Mouse (Mus musculus) forebrain, embryonic 15.5 days (tissue): ENCODE measurements at regions not wholly inside any gene's neighbourhood (a gene's known extent, or its start where the extent isn't known, plus 50 kb on each side); places are given as distances from the start of the nearest gene placed in this dataset.

ENCODE experiments used
- ATAC-seq: fragments of 200-750 bp; cut with Nextera tagmentation; replicated peaks from 2 replicates; pipeline ENCODE4 v1.8.0; 2017; ENCODE audit warnings: mild to moderate bottlenecking, moderate TSS enrichment, moderate library complexity
- H3K27ac ChIP-seq: fragments of 300-500 bp; sonication (generic); replicated peaks from 2 replicates; pipeline ENCODE4 v1.5.1; 2015; ENCODE audit warnings: mild to moderate bottlenecking, inconsistent platforms
- H3K27me3 ChIP-seq: fragments of 300-500 bp; sonication (generic); 2 replicates; pipeline ENCODE4 v1.6.1; 2015; ENCODE audit warnings: inconsistent platforms
- H3K36me3 ChIP-seq: fragments of 300-500 bp; sonication (generic); 2 replicates; pipeline ENCODE4 v1.6.1; 2015; ENCODE audit warnings: mild to moderate bottlenecking, inconsistent platforms
- H3K4me1 ChIP-seq: fragments of 300-500 bp; sonication (generic); 2 replicates; pipeline ENCODE4 v1.6.1; 2015; ENCODE audit warnings: inconsistent platforms
- H3K4me2 ChIP-seq: fragments of 300-500 bp; sonication (generic); replicated peaks from 2 replicates; pipeline ENCODE4 v1.6.1; 2015; ENCODE audit warnings: mild to moderate bottlenecking, inconsistent platforms
- H3K4me3 ChIP-seq: fragments of 300-500 bp; sonication (generic); 2 replicates; pipeline ENCODE4 v1.5.1; 2015; ENCODE audit warnings: mild to moderate bottlenecking, inconsistent platforms
- H3K9ac ChIP-seq: fragments of 300-500 bp; sonication (generic); replicated peaks from 2 replicates; pipeline ENCODE4 v1.6.1; 2015; ENCODE audit warnings: mild to moderate bottlenecking, inconsistent platforms
- H3K9me3 ChIP-seq: fragments of 300-500 bp; sonication (generic); 2 replicates; pipeline ENCODE4 v1.6.1; 2016; ENCODE audit warnings: inconsistent platforms
- WGBS: fragments of 180-500 bp; shearing (Covaris S2); methylation state at CpG from one replicate; pipeline ENCODE4 v1.1.7; 2015; ENCODE audit warnings: mixed read lengths; 5-methylcytosine and 5-hydroxymethylcytosine counted together

GRCm38 (mm10) chr16:78153899-78154605, 147.2 kb upstream of the Cxadr start:
- Histone ChIP-seq H3K4me2 (no peak overlapping the region), H3K27ac (no peak overlapping the region), H3K4me1 (peaks cover 9% of the 10 kb centered on the region; the same call in 1 of the 2 replicates), H3K9me3 (no peaks in the 10 kb centered on the region), H3K4me3 (no peak overlapping the region), H3K27me3 (no peaks in the 10 kb centered on the region), H3K9ac (no peak overlapping the region), H3K36me3 (no peaks in the 10 kb centered on the region)
- 84% methylated on average over 2 of the region's 2 CpGs for WGBS
- no peak for ATAC-seq

GRCm38 (mm10) chr16:78144146-78144545, 157.1 kb upstream of the Cxadr start:
- Histone ChIP-seq H3K9ac (no peak overlapping the region), H3K4me1 (no peaks in the 10 kb centered on the region), H3K27ac (no peak overlapping the region), H3K36me3 (no peaks in the 10 kb centered on the region), H3K4me2 (no peak overlapping the region), H3K9me3 (no peaks in the 10 kb centered on the region), H3K4me3 (no peak overlapping the region), H3K27me3 (no peaks in the 10 kb centered on the region)
- 63% methylated on average over 1 of the region's 1 CpGs for WGBS
- no peak for ATAC-seq

GRCm38 (mm10) chr16:78135501-78135900, 165.8 kb upstream of the Cxadr start:
- Histone ChIP-seq H3K27ac (no peak overlapping the region), H3K4me1 (no peaks in the 10 kb centered on the region), H3K4me2 (no peak overlapping the region), H3K9ac (no peak overlapping the region), H3K36me3 (no peaks in the 10 kb centered on the region), H3K27me3 (no peaks in the 10 kb centered on the region), H3K4me3 (no peak overlapping the region), H3K9me3 (no peaks in the 10 kb centered on the region)
- WGBS: 60% methylated on average over 5 of the region's 5 CpGs
- no peak for ATAC-seq

DNA sequence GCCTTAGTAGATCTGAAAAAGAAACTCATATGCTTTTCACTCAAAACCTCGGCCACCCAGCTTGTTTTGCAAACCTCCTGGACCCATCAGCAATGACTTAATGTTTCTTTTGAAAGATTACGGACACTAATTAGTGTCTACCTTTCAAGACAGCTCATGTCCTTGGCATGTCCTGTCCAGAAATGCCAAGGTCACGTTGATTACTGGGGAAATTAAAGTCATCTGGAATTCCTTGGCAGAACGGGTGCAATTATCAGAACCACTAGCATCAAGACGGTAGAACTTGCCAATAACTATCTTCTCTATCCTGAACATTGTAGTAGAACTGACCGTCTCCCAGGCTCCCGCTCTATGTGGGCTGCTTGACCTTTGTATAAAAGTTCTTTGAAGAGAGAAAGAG, 166.8 kb upstream of the Cxadr start:
- no peak for ATAC-seq
- no peak overlapping the region for H3K27ac ChIP-seq
- no peaks in the 10 kb centered on the region for H3K4me1 ChIP-seq
- H3K9me3 ChIP-seq: no peaks in the 10 kb centered on the region
- H3K4me2 ChIP-seq: no peak overlapping the region
- WGBS: 84% methylated on average over 7 of the region's 7 CpGs
- no peaks in the 10 kb centered on the region for H3K27me3 ChIP-seq
- H3K4me3 ChIP-seq: no peak overlapping the region
- no peak overlapping the region for H3K9ac ChIP-seq
- no peaks in the 10 kb centered on the region for H3K36me3 ChIP-seq

GRCm38 (mm10) chr16:78121668-78122067, 179.6 kb upstream of the Cxadr start:
- 60% methylated on average over 1 of the region's 1 CpGs for whole genome bisulfite sequencing
- Histone ChIP-seq H3K27ac (no peak overlapping the region), H3K4me2 (no peak overlapping the region), H3K9me3 (no peaks in the 10 kb centered on the region), H3K4me3 (no peak overlapping the region), H3K4me1 (no peaks in the 10 kb centered on the region), H3K36me3 (no peaks in the 10 kb centered on the region), H3K27me3 (no peaks in the 10 kb centered on the region), H3K9ac (no peak overlapping the region)
- no peak for ATAC-seq

DNA sequence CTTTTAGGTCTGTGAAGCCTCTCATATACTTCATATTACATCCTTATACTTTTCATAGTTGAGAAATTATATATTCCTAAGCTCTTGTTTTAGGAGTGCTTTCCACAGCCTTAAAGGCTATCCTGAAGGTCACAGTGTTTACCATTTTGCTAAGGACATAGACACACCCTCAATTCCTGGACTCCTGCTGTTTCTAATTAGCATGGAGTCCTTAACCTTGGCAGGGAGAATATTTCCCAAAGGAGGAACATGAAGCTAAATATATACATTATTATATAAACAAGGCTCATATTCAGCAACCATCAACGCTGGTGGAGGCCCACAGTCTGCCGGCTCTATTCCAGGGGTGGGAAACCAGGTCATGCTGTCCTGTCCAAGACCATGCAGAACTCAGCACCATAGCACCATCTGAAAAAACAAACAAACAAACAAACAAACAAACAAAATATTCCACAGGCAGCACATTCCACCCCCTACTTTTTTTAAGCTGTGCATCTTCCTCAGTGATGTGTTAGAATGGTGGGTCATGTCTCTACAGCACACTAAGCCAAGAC, 180.9 kb upstream of the Cxadr start:
- WGBS: 90% methylated on average over 2 of the region's 2 CpGs
- Histone ChIP-seq H3K4me3 (no peak overlapping the region), H3K4me1 (no peaks in the 10 kb centered on the region), H3K27me3 (no peaks in the 10 kb centered on the region), H3K27ac (no peak overlapping the region), H3K36me3 (no peaks in the 10 kb centered on the region), H3K9me3 (no peaks in the 10 kb centered on the region), H3K4me2 (no peak overlapping the region), H3K9ac (no peak overlapping the region)
- no peak for ATAC-seq

GRCm38 (mm10) chr16:78104246-78104645, 197.0 kb upstream of the Cxadr start:
- ATAC-seq: no peak
- Histone ChIP-seq H3K27ac (no peak overlapping the region), H3K9me3 (no peaks in the 10 kb centered on the region), H3K4me2 (no peak overlapping the region), H3K36me3 (no peaks in the 10 kb centered on the region), H3K4me1 (peaks cover 13% of the 10 kb centered on the region; the same call in 1 of the 2 replicates), H3K4me3 (no peak overlapping the region), H3K27me3 (no peaks in the 10 kb centered on the region), H3K9ac (no peak overlapping the region)

GRCm38 (mm10) chr16:78101415-78102326, 199.6 kb upstream of the Cxadr start:
- 9% methylated on average over 14 of the region's 14 CpGs for WGBS
- Histone ChIP-seq H3K4me1 (peaks cover 24% of the 10 kb centered on the region), H3K4me3 (no peak overlapping the region), H3K4me2 (peak overlapping the region; percentile 16), H3K9me3 (no peaks in the 10 kb centered on the region), H3K9ac (no peak overlapping the region), H3K27ac (peak overlapping the region; percentile 67), H3K36me3 (no peaks in the 10 kb centered on the region), H3K27me3 (no peaks in the 10 kb centered on the region)
- peak; percentile 84 for ATAC-seq

- Histone ChIP-seq H3K4me1 (peaks cover 24% of the 10 kb centered on the region), H3K27me3 (no peaks in the 10 kb centered on the region), H3K9me3 (no peaks in the 10 kb centered on the region), H3K4me3 (no peak overlapping the region), H3K36me3 (no peaks in the 10 kb centered on the region), H3K27ac (no peak overlapping the region), H3K4me2 (no peak overlapping the region), H3K9ac (no peak overlapping the region)
- WGBS: 93% methylated on average over 2 of the region's 2 CpGs
- no peak for ATAC-seq
Measured at GRCm38 (mm10) chr16:78099842-78100241, 201.4 kb upstream of the Cxadr start.

DNA sequence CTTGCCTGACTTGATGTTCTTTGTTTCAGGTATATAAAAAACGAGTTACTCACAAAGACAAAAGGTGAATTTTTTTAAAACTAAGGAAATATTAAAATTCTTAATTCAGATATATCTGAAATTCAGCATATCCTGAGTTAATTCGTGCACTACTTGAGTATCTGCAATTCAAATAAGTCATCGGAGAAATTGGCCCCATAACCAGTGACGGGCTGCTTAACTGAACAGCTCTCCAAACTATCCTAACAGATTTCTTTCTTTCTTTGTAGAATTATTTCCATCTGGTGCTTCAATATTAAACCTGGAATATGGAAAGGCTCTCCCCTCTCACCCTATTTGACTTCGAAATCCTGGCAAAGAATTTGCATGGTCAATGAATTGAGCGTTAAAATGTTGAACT, 202.2 kb upstream of the Cxadr start:
- Histone ChIP-seq H3K4me1 (peaks cover 24% of the 10 kb centered on the region), H3K9ac (no peak overlapping the region), H3K9me3 (no peaks in the 10 kb centered on the region), H3K27ac (peak overlapping the region; percentile 77), H3K4me2 (no peak overlapping the region), H3K27me3 (no peaks in the 10 kb centered on the region), H3K4me3 (no peak overlapping the region), H3K36me3 (no peaks in the 10 kb centered on the region)
- WGBS: 37% methylated on average over 6 of the region's 6 CpGs
- ATAC-seq: no peak

DNA sequence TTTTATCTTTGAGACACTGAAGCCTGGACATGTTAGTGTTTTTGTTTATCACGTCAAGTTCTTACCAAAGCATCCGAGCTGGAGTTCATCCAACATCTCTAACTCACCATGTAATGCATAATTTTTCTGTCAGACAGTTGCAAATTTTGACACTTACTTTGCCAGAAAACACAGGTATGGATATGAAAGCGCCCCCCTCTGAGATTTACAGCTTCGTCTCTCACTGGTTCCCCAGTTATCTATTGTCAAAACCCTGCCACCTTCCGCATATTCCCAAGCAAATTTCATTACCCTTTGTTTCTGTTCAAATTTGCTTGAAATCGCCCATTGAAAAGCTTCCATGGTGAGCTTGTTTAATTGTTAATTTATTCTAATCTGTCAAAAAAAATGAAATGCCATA, 202.7 kb upstream of the Cxadr start:
- no peak overlapping the region for H3K4me2 ChIP-seq

DNA sequence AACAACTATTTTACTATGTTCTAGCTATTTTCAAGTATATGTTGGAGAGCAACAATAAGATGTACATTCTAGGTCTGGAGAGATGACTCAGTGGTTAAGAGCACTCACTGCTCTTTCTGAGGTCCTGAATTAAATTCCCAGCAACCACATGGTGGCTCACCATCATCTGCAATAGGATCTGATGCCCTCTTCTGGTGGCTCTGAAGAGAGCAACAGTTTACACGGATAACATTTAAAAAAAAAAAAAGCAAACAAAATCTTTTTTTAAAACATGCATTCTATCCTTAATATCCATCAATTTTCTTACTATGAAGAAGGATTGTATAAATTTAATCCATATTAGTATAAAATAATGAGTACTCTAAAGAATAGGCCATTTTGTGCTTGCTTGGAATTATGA, 204.7 kb upstream of the Cxadr start:
- H3K27me3 ChIP-seq: no peaks in the 10 kb centered on the region
- peaks cover 18% of the 10 kb centered on the region for H3K4me1 ChIP-seq
- no peak overlapping the region for H3K27ac ChIP-seq
- WGBS: 67% methylated on average over 1 of the region's 1 CpGs
- no peaks in the 10 kb centered on the region for H3K36me3 ChIP-seq
- H3K9me3 ChIP-seq: no peaks in the 10 kb centered on the region
- no peak for ATAC-seq
- H3K4me3 ChIP-seq: no peak overlapping the region
- no peak overlapping the region for H3K4me2 ChIP-seq
- H3K9ac ChIP-seq: no peak overlapping the region

More for the DNA sequence above, 202.7 kb upstream of the Cxadr start:
- Histone ChIP-seq H3K4me3 (no peak overlapping the region), H3K9me3 (no peaks in the 10 kb centered on the region), H3K27me3 (no peaks in the 10 kb centered on the region), H3K27ac (peak overlapping the region; percentile 77), H3K36me3 (no peaks in the 10 kb centered on the region), H3K9ac (no peak overlapping the region), H3K4me1 (peaks cover 24% of the 10 kb centered on the region)
- 38% methylated on average over 6 of the region's 6 CpGs for WGBS
- ATAC-seq: peak; percentile 62
